Mouse (Mus musculus) limb, embryonic 15.5 days (tissue): ENCODE results near the gene Rab11a. TPM values are rescaled to one million over a fixed set of nuclear protein-coding genes. Genes with fewer than 3 reads are reported as not detected.
"Not testable (repeated sequence)": the region's sequence is repeated elsewhere in the genome, so short reads cannot be mapped to it uniquely, and the experiment has no call there.

Experiments
- ATAC-seq: fragments of 200-750 bp; cut with Nextera tagmentation; 2 replicates; pipeline ENCODE4 v1.8.0; 2017; ENCODE audit warnings: low read depth, moderate TSS enrichment; ENCODE audit not compliant: insufficient number of reproducible peaks, low FRiP score, low TSS enrichment
- H3K27ac ChIP-seq: fragments of 300-500 bp; sonication (generic); 2 replicates; pipeline ENCODE4 v1.5.1; 2015; ENCODE audit warnings: moderate library complexity, mild to moderate bottlenecking, inconsistent platforms
- H3K27me3 ChIP-seq: fragments of 300-500 bp; sonication (generic); 2 replicates; pipeline ENCODE4 v1.6.1; 2015; ENCODE audit warnings: inconsistent platforms
- H3K36me3 ChIP-seq: fragments of 300-500 bp; sonication (generic); 2 replicates; pipeline ENCODE4 v1.6.1; 2015; ENCODE audit warnings: inconsistent platforms
- H3K4me1 ChIP-seq: fragments of 300-500 bp; sonication (generic); 2 replicates; pipeline ENCODE4 v1.6.1; 2015; ENCODE audit warnings: inconsistent platforms
- H3K4me2 ChIP-seq: fragments of 300-500 bp; sonication (generic); 2 replicates; pipeline ENCODE4 v1.6.1; 2015; ENCODE audit warnings: mild to moderate bottlenecking, inconsistent platforms
- H3K4me3 ChIP-seq: fragments of 300-500 bp; sonication (generic); 2 replicates; pipeline ENCODE4 v1.5.1; 2015; ENCODE audit warnings: mild to moderate bottlenecking, inconsistent platforms
- H3K9ac ChIP-seq: fragments of 300-500 bp; sonication (generic); 2 replicates; pipeline ENCODE4 v1.6.1; 2015; ENCODE audit warnings: inconsistent platforms
- H3K9me3 ChIP-seq: fragments of 300-500 bp; sonication (generic); 2 replicates; pipeline ENCODE4 v1.6.1; 2016; ENCODE audit warnings: inconsistent platforms
- WGBS: fragments of 180-500 bp; shearing (Covaris S2); methylation state at CpG from one replicate; pipeline ENCODE4 v1.1.7; 2015; 5-methylcytosine and 5-hydroxymethylcytosine counted together
- microRNA-seq: library from miRNA; unstranded; fragments of <30 nt; microRNA quantifications from one replicate; pipeline ENCODE4, GENCODE M21; 2016
- polyA plus RNA-seq: library from polyadenylated mRNA; unstranded; fragments of >200 nt; fragmentation: Nextera tagmentation; extraction: Ambion mirVana; gene quantifications from 2 replicates; pipeline ENCODE4 v1.2.1, GENCODE M21; 2015

The Rab11a gene
- polyA plus RNA-seq, 1 experiment from 2014 or later, result 503 TPM

DNA sequence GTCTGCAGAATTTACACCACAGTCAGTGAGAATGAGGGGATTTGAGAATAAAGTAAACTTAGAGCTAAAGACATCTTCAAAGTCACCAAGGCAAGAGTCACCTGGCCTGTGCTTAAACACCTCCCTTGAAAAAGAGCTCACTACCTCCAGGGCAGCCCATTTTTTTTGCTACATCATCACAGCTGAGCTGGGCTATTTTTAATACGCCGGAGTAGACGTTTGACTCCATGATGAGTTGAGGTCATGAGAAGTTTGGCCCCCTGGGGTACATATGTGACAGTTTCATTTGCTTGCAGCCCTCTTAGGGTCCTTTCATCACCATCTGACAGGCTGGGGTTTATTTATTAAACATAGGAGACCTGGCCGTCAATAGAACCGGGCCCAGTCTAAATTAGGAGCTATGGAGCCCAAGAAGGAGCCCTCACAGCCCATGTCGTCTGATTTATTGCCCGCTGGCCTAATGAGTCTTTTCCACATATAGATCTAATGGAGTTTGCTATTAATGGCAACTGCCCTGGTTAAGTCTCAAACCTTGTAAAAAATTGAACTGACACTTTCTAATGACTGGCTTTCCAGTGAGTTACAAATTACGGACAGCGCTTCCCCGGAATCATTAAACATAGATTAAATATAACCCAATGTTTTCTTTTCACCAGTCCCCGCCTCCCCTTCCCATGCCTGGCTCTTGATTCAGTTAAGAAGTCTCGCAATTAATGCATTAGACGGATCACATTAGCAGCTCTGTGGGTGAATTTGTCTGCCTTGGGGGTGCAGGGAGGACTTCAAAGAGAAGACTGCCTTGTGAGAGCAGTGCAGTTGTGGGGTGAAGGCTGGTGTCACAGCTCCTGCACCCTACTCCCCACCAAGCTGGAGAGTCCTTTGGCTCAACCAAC, 50.2 kb downstream of the Rab11a start:
- no peaks in the 10 kb centered on the region for H3K9me3 ChIP-seq
- no peaks in the 10 kb centered on the region for H3K36me3 ChIP-seq
- 0 out of 2 replicates have a peak, but pooled peaks cover 3% of the 10 kb centered on the region for H3K4me1 ChIP-seq
- H3K9ac ChIP-seq, result no peak overlapping the region
- no peak overlapping the region for H3K27ac ChIP-seq
- ATAC-seq, result no peak
- WGBS, result 24% methylated on average over 13 of the region's 13 CpGs
- no peak overlapping the region for H3K4me3 ChIP-seq
- H3K4me2 ChIP-seq, result no peak overlapping the region
- no peaks in the 10 kb centered on the region for H3K27me3 ChIP-seq

DNA sequence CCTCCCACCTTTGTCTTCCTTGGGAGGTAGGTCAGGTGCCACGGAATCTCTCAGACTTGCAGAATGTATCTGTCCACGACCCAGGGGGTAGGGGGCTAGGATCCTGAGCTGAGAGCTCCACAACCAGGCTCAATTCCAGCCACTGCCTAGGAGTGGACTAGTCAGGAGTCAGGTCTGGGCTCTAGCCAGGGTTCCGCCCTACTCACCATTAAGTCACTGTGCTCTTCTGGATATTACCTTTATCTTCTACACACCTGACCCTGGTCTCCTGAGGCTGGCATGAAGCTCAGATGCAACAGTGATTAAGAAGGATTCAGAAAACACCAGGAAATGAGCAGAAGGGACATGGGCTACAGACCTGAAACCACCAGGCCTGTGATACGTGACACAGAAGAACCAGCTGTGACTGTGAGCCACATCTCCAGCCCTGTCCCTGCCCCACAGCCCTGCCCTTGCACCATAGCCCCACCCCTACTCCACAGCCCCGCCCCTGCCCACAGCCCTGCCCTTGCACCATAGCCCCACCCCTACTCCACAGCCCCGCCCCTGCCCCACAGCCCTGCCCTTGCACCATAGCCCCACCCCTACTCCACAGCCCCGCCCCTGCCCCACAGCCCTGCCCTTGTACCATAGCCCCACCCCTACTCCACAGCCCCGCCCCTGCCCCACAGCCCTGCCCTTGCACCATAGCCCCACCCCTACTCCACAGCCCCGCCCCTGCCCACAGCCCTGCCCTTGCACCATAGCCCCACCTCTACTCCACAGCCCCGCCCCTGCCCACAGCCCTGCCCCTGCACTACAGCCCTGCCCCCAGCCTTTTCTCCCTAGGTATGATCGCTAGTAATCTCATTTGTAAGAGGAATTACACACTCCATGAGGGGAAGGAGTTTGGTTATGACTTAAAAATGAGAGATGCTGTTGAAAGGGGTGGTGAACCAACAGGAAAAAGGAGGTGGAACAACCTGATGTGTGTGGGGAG, 65.9 kb downstream of the Rab11a start:
- not testable (repeated sequence) for ATAC-seq, H3K9me3 ChIP-seq, H3K27ac ChIP-seq, H3K4me1 ChIP-seq, H3K4me3 ChIP-seq, H3K4me2 ChIP-seq, H3K36me3 ChIP-seq, H3K27me3 ChIP-seq, H3K9ac ChIP-seq
- 44% methylated on average over 6 of the region's 11 CpGs for WGBS

DNA sequence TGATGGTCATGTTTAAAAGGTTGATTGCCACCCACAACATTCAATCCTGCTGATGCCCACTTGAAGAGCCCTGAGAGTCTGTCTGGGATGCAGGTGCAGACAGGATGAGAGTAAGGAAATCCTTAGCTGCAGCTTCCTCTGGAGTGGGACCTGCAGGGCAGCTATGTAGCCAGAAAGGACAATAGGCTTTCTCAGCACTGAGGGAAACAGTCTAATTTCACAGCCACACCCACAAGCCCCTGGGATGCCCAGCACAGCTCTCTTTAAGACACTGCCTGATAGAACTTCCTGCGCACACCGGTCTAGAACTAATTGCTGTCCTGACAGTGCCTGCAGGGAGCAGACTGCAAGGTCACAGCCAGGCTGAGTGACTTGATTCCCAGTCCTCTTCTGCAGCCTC, 69.6 kb downstream of the Rab11a start:
- Histone ChIP-seq H3K4me3 (no peak overlapping the region), H3K4me2 (no peak overlapping the region), H3K27me3 (no peaks in the 10 kb centered on the region), H3K9ac (no peak overlapping the region), H3K9me3 (no peaks in the 10 kb centered on the region), H3K27ac (no peak overlapping the region), H3K36me3 (no peaks in the 10 kb centered on the region), H3K4me1 (no peaks in the 10 kb centered on the region)
- WGBS, result 81% methylated on average over 2 of the region's 2 CpGs
- no peak for ATAC-seq

DNA sequence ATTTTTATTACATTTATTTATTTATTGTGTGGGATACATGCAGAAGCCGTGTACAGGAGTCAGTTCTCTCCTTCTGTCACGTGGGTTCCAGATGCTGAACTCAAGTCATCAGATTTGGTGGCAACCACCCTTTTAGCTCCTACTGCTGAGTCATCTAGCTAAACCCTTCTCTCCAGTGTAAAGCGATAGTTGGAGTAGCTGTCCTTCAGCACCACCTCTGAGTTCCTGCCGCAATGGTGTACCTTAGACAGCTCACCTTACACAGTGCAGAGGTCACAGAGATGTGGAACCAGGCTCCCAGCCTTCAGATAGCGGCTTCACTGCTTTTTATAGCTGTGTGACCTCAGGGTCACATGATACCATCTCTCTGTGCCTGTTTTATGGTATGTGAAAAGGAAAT, 70.0 kb downstream of the Rab11a start:
- H3K4me1 ChIP-seq, result no peaks in the 10 kb centered on the region
- no peak overlapping the region for H3K4me3 ChIP-seq
- no peaks in the 10 kb centered on the region for H3K27me3 ChIP-seq
- no peak overlapping the region for H3K4me2 ChIP-seq
- no peaks in the 10 kb centered on the region for H3K9me3 ChIP-seq
- ATAC-seq, result no peak
- H3K9ac ChIP-seq, result no peak overlapping the region
- H3K27ac ChIP-seq, result no peak overlapping the region
- 13% methylated on average over 5 of the region's 5 CpGs for WGBS
- no peaks in the 10 kb centered on the region for H3K36me3 ChIP-seq

DNA sequence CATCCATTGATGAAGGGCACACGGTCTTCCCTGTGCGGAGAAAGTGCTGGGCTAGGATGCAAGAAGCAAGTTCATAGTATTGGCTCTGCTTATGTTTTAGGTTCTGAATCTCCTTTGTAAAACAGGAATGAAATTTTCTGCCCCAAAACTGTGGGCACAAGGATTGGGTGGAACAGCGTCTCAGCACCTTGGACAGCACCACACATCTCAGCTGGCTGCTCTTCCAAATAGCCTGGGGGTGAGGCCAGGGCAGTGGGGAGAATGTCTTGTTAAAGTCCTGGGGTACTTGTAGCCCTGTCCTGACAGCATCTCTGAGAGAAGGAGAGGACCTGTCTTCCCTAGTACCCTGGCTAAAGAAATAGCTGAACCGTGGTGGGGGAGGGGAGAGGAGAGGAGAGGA, 71.0 kb downstream of the Rab11a start:
- WGBS, result 32% methylated on average over 4 of the region's 4 CpGs
- ATAC-seq, result no peak

More for the DNA sequence above, 71.0 kb downstream of the Rab11a start:
- no peak overlapping the region for H3K9ac ChIP-seq
- H3K27me3 ChIP-seq, result no peaks in the 10 kb centered on the region
- H3K4me3 ChIP-seq, result no peak overlapping the region
- no peaks in the 10 kb centered on the region for H3K9me3 ChIP-seq
- H3K4me2 ChIP-seq, result no peak overlapping the region
- no peak overlapping the region for H3K27ac ChIP-seq
- no peaks in the 10 kb centered on the region for H3K36me3 ChIP-seq
- H3K4me1 ChIP-seq, result no peaks in the 10 kb centered on the region

Small RNAs within 50 kb of the gene (microRNA-seq; reads per million reads assigned to microRNA genes)
- not detected for gene Gm47308

Other genes with a start within 250 kb of the Rab11a start
- gene Dennd4a, start 73.6 kb upstream of the Rab11a start, polyA plus RNA-seq, result 5.3 and 7.6 TPM in 2 replicates
- 0.10 TPM in 1 of 2 replicates, not detected in the other for gene Slc24a1, start 213.8 kb upstream of the Rab11a start, polyA plus RNA-seq
- gene Ints14, start 223.1 kb upstream of the Rab11a start, polyA plus RNA-seq, result 43.2 and 43.9 TPM in 2 replicates